Mouse (Mus musculus): ENCODE results near the gene Epb41l1.
A peak's percentile ranks its signal among the peaks of the same experiment; 100 is the strongest.

The Epb41l1 gene

GRCm38 (mm10) chr2:156542410-156542809 is 121.7 kb downstream of the Epb41l1 start:
- DNase-seq (ENCODE audit: low read depth): no peak

GRCm38 (mm10) chr2:156543804-156544203 is 123.1 kb downstream of the Epb41l1 start:
- DNase-seq (ENCODE audit: low read depth): no peak

DNA sequence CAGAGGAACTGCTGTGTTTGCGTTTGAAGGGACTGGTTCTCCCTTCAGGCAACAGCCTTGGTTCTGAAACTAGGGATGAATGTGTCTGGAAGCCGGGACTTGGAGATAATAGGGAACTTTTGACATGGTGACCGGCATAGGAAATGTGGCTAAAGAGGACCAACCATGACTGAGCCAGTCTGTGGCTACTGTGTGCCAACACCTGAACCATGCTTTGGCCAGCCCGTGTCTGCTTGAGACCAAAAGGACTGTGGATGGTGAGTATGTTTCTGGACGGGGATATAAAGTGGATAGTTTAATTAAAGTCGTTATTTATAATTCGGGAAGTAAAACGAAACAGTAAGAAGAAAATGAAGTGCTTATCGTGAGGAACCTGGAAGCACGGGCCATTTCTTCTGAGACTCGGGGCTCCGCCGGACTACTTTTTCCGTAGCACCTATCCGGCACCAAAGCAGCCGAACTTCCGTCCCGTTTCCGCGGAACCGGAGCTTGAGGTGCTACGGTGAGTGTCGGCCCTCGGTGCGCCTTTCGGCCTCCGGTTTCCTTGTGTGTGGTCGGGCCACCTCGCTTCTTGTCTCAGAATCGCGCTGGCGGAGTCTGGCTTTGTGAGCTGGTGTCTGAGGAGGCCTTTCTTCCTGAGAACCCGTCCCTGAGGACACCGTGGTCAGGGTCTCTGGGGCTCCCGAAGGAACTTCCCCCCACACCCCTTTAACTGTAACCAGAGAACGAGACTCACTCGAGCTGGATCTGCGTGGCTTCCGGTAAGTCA is 126.6 kb downstream of the Epb41l1 start, which contains the start of gene Aar2:
Aar2 (plus strand) TSS at position 462 of the 769 bp plus-strand sequence.
- DNase-seq (ENCODE audit: low read depth): peak; percentile 44

GRCm38 (mm10) chr2:156552421-156552820 is 131.7 kb downstream of the Epb41l1 start:
- no peak for DNase-seq (ENCODE audit: low read depth)

DNA sequence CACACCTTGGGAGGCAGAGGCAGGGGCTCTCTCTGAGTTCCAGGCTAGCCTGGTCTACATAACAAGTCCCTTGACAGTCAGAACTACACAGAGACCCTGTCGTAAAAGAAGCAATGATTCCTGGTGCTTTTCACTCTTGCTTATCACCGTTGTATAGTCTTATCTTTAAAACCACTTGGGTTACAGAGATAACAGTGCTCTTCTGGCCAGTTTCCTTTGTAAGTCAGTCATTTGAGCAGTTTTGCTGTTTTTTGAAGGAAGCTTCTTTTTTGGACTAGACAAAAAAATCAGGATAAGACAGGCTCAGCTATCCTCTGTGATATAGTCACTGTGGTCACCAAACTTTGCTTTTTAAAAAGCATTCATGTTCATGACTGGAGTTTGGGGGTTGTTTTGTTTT is 141.1 kb downstream of the Epb41l1 start:
- no peak for DNase-seq (ENCODE audit: low read depth)

DNA sequence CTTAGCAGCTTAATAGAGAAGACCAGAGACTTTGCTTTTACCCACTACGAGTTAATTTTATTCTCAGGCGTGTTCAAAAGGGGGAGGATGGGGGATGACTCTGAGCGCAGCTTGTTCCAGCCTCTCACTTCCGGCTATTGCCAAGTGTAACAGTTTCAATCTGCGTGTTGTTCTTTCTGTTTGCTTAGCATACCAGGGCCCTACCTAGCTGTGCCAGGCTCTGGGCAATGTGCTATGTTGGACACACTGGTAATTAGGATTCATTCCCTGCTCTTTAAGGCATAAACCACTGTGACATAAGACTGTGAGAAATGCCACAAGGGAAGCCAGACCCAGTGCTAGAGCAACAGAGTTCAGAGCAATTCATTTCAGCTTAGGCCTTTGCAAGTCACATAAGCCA is 142.8 kb downstream of the Epb41l1 start:
- no peak for DNase-seq (ENCODE audit: low read depth)

DNA sequence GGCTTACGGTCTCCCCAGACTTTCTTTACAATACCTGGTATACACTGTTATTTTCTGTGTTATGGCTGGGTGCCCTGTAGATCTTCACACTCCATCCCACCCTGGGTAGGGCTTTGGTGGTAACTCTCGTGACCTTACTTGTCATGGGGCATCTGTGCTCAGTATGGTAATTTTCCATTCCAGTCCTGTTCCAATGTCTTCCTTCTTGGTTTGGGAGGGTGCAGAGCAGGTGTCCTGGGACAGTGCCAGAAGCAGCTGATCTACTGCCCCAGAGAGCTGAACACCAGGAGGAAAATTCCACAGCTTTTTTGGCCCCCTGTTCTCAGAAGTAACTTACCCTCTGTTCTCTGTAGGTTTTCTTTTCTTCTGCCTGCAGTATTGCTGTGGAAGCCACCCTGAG is 145.8 kb downstream of the Epb41l1 start:
- DNase-seq (ENCODE audit: low read depth): no peak

- DNase-seq (ENCODE audit: low read depth): no peak
Measured at GRCm38 (mm10) chr2:156568647-156569046, 147.9 kb downstream of the Epb41l1 start.

GRCm38 (mm10) chr2:156569261-156569660 is 148.6 kb downstream of the Epb41l1 start:
- DNase-seq (ENCODE audit: low read depth): no peak

- DNase-seq (ENCODE audit: low read depth): no peak
Measured at GRCm38 (mm10) chr2:156571521-156571920, 150.8 kb downstream of the Epb41l1 start.

- DNase-seq (ENCODE audit: low read depth): no peak
Measured at GRCm38 (mm10) chr2:156576850-156577587, 156.3 kb downstream of the Epb41l1 start.

DNA sequence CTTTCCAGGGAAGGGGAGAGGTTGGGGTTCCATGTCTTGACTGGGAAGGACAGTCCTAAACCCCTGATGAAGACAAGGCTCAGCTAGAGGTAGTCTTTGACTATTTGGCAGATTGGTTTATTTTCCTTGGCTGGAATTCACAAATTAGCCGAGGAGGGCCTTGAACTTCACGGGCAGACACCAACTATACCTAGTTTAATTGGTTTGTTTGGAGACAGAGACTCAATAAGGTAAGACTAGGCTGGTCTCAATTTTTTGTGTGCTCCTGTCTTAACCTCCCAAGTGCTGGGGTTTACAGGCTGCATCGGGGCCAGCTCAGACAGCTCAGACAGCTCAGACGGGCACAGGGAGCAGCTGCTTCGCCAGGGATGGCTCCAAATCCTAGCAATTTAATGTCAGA is 159.8 kb downstream of the Epb41l1 start:
- DNase-seq (ENCODE audit: low read depth): no peak

DNA sequence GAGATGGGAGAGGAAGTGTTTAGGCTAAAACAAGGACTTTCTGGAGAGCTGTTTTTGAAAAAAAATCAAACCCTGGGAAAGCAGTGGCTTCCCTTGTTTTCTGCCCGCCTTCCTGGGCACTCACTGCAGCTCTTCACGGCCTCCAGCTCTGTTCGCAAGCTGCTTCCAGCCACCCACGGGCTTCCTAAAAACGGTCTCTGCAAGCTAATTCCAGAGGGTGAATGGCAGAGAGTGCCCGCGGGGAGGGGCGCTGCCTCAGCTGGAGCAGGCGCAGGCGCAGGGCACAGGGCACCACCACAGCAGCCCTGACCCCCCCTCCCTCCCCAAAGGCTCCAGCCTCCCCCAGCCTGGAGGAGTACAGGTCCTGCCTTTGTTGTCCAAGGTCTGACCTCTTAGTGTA is 160.5 kb downstream of the Epb41l1 start:
- no peak for DNase-seq (ENCODE audit: low read depth)

DNA sequence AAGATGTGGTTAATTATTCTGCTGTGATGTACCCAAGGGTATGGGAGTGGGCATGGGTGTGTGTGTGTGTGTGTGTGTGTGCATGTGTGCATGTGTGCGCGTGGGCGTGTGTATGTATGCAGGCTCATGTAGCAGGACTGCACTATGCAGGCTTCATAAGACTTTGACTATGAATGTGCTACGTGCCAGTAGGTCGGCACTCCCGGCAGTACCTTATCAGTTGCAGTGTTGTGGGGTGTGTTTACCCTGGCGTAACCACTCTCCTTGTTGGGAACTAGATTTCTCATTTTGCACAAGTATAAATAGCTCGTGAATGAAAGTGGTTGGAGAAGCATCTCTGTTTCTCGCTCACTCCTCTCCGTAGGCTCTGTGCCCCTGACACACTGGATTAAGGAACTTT is 162.2 kb downstream of the Epb41l1 start:
- no peak for DNase-seq (ENCODE audit: low read depth)

- no peak for DNase-seq (ENCODE audit: low read depth)
Measured at GRCm38 (mm10) chr2:156584154-156584796, 163.6 kb downstream of the Epb41l1 start.

DNA sequence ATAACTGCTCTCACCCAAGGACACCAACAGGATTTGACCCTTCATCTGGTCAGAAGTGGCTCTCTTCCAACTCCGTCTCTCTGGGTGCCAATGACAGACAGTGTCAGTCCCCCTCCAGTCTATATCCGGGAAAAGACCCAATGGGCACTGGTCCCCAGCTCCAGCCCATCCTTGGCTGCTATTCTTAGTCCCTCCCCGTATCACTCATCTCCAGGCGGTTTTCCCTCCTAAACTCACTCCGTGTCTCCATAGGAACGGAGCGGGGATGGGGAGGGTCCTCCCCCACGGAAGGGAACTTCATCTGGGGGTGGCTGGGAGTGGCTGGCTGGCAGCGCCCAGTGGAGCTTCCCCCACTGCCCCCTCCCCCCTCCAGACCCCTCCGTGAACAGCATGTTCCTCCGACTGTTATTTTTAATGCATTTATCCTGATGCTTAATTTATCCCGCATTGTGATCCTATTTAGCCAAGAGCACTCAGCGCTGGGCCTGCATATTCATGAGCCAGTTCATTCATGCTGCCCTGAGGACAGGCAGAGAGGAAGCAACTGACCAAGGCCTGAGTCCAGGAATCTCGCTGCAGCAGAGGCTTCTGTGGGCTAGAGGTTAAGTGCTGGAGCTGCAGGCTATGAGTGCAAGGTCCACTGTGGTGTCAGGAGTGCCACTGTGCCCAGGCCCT is 164.2 kb downstream of the Epb41l1 start:
- no peak for DNase-seq (ENCODE audit: low read depth)

DNA sequence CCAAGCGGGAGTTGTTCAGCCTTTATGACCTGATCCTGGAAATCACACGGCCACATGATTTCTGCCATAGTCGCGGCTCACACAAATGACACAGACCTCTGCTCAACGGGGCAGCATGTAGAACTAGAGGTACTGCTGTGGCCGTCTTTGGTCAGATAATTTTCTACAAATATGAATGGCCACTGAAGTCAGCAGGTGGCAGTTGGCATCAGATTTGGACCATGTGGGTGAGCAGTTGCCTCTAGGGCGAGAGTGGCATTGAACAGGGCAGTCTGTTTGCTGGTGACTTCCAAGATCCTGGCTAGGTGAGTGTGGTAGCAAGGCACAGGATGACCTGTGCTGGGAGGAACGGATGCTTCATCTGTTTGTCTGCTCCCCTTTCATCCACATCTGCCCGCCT is 168.8 kb downstream of the Epb41l1 start:
- no peak for DNase-seq (ENCODE audit: low read depth)
